Comparison of ENCODE assay signal across 8 mouse cellular contexts in genomic region chr13:47193326-47194153, GRCm38 (mm10).
A peak's percentile ranks its signal among the peaks of the same experiment; 100 is the strongest.
DNase-seq lines count a peak whose midpoint lies in the region; ATAC-seq lines count a peak whose summit lies in the region.

No protein-coding gene starts in this region.

- peak; percentile 58 for ATAC-seq in common myeloid progenitor, adult 5-6 weeks (replicated peaks; ENCODE audit: low read depth, poor library complexity, severe bottlenecking)
- peak; percentile 77 for ATAC-seq in megakaryocyte, adult 5-6 weeks (ENCODE audit: poor library complexity, severe bottlenecking)

- DNase-seq in ZHBTc4 (ENCODE audit: low read depth, low spot score), result peak; percentile 84
- DNase-seq in gastrocnemius, postnatal 10 days, result peak; percentile 46
- peak; percentile 2 for DNase-seq in induced T-regulatory cell, adult 2 months (ENCODE audit: low read depth)
- peak; percentile 53 to 89 for DNase-seq in left cerebral cortex, postnatal 10 days (ENCODE audit: extremely low spot score in 1 of 2, low spot score in 2 of 2)
- peak; percentile 66 to 72 for DNase-seq in right cerebral cortex, adult 2 months (ENCODE audit: low spot score in 2 of 2)
- peak; percentile 75 to 87 for DNase-seq in urinary bladder, postnatal 36 days (ENCODE audit: low spot score in 2 of 2)

- intact Hi-C loops in left cerebral cortex, postnatal 10 days (cut with DNase I), result no loop called here

Comparison
In these comparisons a context has a peak if more than half of its experiments do, and no peak if none do; other contexts are left out.
1. Peak in every context shown above with its lines: DNase-seq and ATAC-seq.
2. DNase-seq: peak in every context shown above with its lines; median percentile 84 in ZHBTc4; 81 in urinary bladder, postnatal 36 days; 71 in left cerebral cortex, postnatal 10 days; 69 in right cerebral cortex, adult 2 months; 46 in gastrocnemius, postnatal 10 days; 2 in induced T-regulatory cell, adult 2 months.